Mouse (Mus musculus) hindbrain, embryonic 15.5 days (tissue): ENCODE data around the gene Glt8d2. TPM values are rescaled to one million over a fixed set of nuclear protein-coding genes. Genes with fewer than 3 reads are reported as not detected.

Experiments
- ATAC-seq: fragments of 200-750 bp; cut with Nextera tagmentation; 2 replicates; pipeline ENCODE4 v1.8.0; 2017; ENCODE audit warnings: low read depth, moderate number of reproducible peaks, moderate TSS enrichment; ENCODE audit not compliant: low FRiP score
- H3K27ac ChIP-seq: fragments of 300-500 bp; sonication (generic); replicated peaks from 2 replicates; pipeline ENCODE4 v1.5.1; 2015; ENCODE audit warnings: mild to moderate bottlenecking, inconsistent platforms
- H3K27me3 ChIP-seq: fragments of 300-500 bp; sonication (generic); 2 replicates; pipeline ENCODE4 v1.6.1; 2015; ENCODE audit warnings: control low read depth, inconsistent platforms
- H3K36me3 ChIP-seq: fragments of 300-500 bp; sonication (generic); 2 replicates; pipeline ENCODE4 v1.6.1; 2015; ENCODE audit warnings: control low read depth, inconsistent platforms
- H3K4me1 ChIP-seq: fragments of 300-500 bp; sonication (generic); replicated peaks from 2 replicates; pipeline ENCODE4 v1.6.1; 2015; ENCODE audit warnings: control low read depth, inconsistent platforms
- H3K4me2 ChIP-seq: fragments of 300-500 bp; sonication (generic); 2 replicates; pipeline ENCODE4 v1.6.1; 2015; ENCODE audit warnings: moderate library complexity, mild to moderate bottlenecking, inconsistent platforms
- H3K4me3 ChIP-seq: fragments of 300-500 bp; sonication (generic); 2 replicates; pipeline ENCODE4 v1.5.1; 2015; ENCODE audit warnings: mild to moderate bottlenecking, inconsistent platforms
- H3K9ac ChIP-seq: fragments of 300-500 bp; sonication (generic); 2 replicates; pipeline ENCODE4 v1.6.1; 2015; ENCODE audit warnings: inconsistent platforms
- H3K9me3 ChIP-seq: fragments of 300-500 bp; sonication (generic); 2 replicates; pipeline ENCODE4 v1.6.1; 2016; ENCODE audit warnings: control low read depth, inconsistent platforms
- WGBS: fragments of 180-500 bp; shearing (Covaris S2); methylation state at CpG from one replicate; pipeline ENCODE4 v1.1.7; 2015; 5-methylcytosine and 5-hydroxymethylcytosine counted together
- polyA plus RNA-seq: library from polyadenylated mRNA; unstranded; fragments of >200 nt; fragmentation: Nextera tagmentation; extraction: Ambion mirVana; gene quantifications from 2 replicates; pipeline ENCODE4 v1.2.1, GENCODE M21; 2015

The Glt8d2 gene
- 1.5 TPM in 2 replicates for polyA plus RNA-seq

GRCm38 (mm10) chr10:82690494-82690893, at the start of gene Glt8d2:
Glt8d2 (minus strand) TSS chr10:82690650.
- ATAC-seq: no peak
- no peaks in the 10 kb centered on the region for H3K9me3 ChIP-seq
- no peaks in the 10 kb centered on the region for H3K27me3 ChIP-seq
- H3K4me2 ChIP-seq: peak within 1 kb of the TSS; percentile 50
- peak within 1 kb of the TSS; percentile 11 for H3K4me3 ChIP-seq
- H3K36me3 ChIP-seq: no peaks in the 10 kb centered on the region
- WGBS: 13% methylated on average over 14 of the region's 14 CpGs
- no peaks in the 10 kb centered on the region; the same call in 1 of the 2 replicates for H3K4me1 ChIP-seq
- H3K27ac ChIP-seq: no peak within 1 kb of the TSS
- H3K9ac ChIP-seq: peak within 1 kb of the TSS; percentile 8; the same call in 1 of the 2 replicates

DNA sequence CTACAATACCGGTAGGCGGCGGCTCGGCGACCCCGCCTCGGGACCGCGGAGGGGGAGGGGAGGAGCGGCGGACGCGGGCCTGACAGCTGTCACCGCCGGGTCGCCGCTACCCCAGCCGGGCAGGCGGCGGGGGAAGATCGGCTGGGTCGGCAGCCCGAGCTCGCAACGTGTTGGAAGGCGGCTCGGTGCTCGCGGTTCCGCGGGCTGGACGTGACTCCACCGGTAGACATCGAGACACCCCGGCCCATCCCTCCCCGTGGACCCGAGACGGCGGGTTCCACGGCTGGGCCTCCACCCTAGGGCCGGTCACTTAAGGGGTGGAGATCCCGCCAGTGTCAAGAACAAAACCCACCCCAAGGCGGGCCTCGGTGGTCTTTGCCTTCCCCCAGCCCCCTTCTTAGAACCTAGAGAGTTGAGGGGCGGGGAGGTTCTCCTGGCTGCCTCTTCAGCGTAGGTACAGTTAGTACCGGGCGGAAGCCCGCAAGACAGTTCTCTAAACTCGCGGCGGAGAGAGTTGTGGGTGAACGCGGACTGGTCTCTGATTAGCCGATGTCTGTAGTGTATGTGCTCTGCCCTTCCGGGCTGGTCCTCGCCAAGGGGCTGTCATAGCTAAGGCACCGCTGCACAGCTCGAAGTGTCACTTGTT, 9.0 kb upstream of the Glt8d2 start:
- WGBS: under 1% methylated on average over 55 of the region's 59 CpGs
- Histone ChIP-seq H3K27me3 (no peaks in the 10 kb centered on the region), H3K27ac (peak overlapping the region; percentile 88), H3K4me2 (peak overlapping the region; percentile 94), H3K9me3 (no peaks in the 10 kb centered on the region), H3K4me1 (peaks cover 19% of the 10 kb centered on the region), H3K9ac (peak overlapping the region; percentile 65), H3K4me3 (peak overlapping the region; percentile 62), H3K36me3 (peaks cover 13% of the 10 kb centered on the region)
- peak; percentile 81 for ATAC-seq

GRCm38 (mm10) chr10:82698712-82699261, 8.3 kb upstream of the Glt8d2 start:
- Histone ChIP-seq H3K9me3 (no peaks in the 10 kb centered on the region), H3K36me3 (peaks cover 9% of the 10 kb centered on the region), H3K9ac (peak overlapping the region; percentile 65), H3K4me2 (peak overlapping the region; percentile 94), H3K4me3 (peak overlapping the region; percentile 62), H3K27ac (peak overlapping the region; percentile 88), H3K27me3 (no peaks in the 10 kb centered on the region), H3K4me1 (peaks cover 19% of the 10 kb centered on the region)
- peak; percentile 95 for ATAC-seq
- 1% methylated on average over 41 of the region's 42 CpGs for WGBS

DNA sequence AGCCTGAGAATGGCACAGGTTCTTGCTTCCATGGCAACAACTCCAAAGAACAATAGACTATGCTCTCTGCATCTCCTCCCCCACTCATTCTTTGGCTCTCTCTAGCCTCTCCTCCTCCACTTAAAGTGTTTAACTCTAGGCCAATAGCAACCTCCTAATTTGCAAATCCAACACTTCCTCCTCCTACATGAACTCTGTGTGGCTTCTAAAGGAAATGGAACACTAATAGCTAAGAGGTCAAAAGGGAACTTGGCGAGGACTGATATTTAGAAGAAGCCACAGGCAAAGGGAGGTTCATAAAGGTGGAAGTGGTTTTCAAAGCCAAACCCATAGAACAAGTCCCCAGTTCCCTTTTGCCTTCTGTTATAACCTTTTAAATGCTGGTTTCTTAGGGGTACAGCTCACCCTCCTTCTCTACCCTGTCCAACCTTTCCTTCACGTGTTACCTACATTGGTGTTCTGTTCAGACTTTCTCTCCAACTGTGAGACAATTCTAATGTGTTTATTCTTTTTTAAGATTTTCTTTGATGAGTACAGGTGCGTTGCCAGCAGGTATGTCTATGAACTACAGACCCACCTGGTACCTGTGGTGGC, 7.0 kb upstream of the Glt8d2 start:
- Histone ChIP-seq H3K4me3 (no peak overlapping the region), H3K4me1 (peaks cover 19% of the 10 kb centered on the region), H3K4me2 (no peak overlapping the region), H3K9ac (no peak overlapping the region), H3K9me3 (no peaks in the 10 kb centered on the region), H3K36me3 (peaks cover 9% of the 10 kb centered on the region), H3K27ac (no peak overlapping the region), H3K27me3 (no peaks in the 10 kb centered on the region)
- 85% methylated on average over 3 of the region's 3 CpGs for WGBS
- no peak for ATAC-seq

DNA sequence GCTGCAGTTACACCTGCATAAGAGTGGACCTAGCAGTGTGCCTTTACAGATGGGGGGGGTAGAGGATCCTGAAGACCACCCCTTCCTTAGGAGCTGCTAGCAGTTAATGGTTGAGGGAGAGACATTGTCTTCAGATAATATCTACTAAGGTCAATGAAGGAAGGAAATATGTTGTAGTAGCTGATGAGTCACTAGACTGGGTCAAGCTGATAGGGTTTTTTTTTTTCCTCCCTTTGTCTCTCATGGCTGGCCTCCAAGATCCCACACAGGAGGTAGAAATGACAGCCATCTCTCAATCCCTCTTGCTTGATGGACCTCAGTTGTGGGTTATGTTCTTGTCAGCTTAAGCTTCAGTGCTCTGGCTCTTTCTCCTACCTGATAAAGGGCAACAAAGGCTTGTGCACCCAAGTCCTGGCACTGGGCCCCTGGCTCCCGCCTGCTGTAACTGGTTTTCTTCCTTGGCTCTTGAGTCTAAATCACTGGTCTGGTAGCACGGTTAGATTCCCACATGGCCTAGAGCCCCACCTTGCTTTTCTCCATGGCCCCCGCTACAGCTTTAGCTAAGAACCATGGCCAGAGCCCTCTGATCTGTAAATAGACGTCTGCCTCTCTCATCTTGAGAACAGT, 6.1 kb upstream of the Glt8d2 start:
- Histone ChIP-seq H3K27ac (no peak overlapping the region), H3K9ac (no peak overlapping the region), H3K4me1 (peaks cover 19% of the 10 kb centered on the region), H3K4me2 (no peak overlapping the region), H3K36me3 (peaks cover 4% of the 10 kb centered on the region; the same call in 1 of the 2 replicates), H3K9me3 (no peaks in the 10 kb centered on the region), H3K4me3 (no peak overlapping the region), H3K27me3 (no peaks in the 10 kb centered on the region)
- 74% methylated on average over 4 of the region's 4 CpGs for WGBS
- ATAC-seq: no peak

DNA sequence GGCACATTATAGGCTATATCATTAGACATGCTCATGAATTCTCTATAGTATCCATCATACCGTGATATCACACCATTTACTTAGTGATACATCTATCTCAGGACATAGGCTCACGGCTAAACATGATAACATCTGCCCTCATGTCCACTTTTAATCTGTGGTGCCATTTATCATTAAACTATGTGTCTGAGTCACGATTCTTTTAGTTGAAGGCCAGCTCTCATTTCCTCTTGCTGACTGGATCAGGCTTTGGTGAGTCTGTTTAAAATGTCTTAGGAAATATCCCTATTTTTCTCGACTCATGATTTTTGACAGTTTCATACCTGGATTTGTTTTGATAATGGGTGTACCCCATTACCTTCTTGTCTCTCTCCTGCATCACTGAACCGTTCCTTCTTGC, 5.5 kb upstream of the Glt8d2 start, which contains the start of gene Hcfc2:
Hcfc2 (plus strand) TSS at position 205 of the 400 bp plus-strand sequence.
- Histone ChIP-seq H3K4me2 (no peak within 1 kb of the TSS), H3K27ac (no peak within 1 kb of the TSS), H3K36me3 (no peaks in the 10 kb centered on the region), H3K4me1 (peaks cover 17% of the 10 kb centered on the region), H3K4me3 (no peak within 1 kb of the TSS), H3K9ac (no peak within 1 kb of the TSS), H3K27me3 (no peaks in the 10 kb centered on the region), H3K9me3 (no peaks in the 10 kb centered on the region)
- no peak for ATAC-seq
- 83% methylated on average over 5 of the region's 5 CpGs for WGBS

GRCm38 (mm10) chr10:82689681-82690211, 704 bp downstream of the Glt8d2 start:
- Histone ChIP-seq H3K27me3 (no peaks in the 10 kb centered on the region), H3K27ac (no peak overlapping the region), H3K9ac (no peak overlapping the region), H3K4me2 (no peak overlapping the region), H3K9me3 (no peaks in the 10 kb centered on the region), H3K36me3 (no peaks in the 10 kb centered on the region), H3K4me1 (no peaks in the 10 kb centered on the region; the same call in 1 of the 2 replicates), H3K4me3 (no peak overlapping the region)
- no peak for ATAC-seq
- WGBS: 81% methylated on average over 7 of the region's 7 CpGs

DNA sequence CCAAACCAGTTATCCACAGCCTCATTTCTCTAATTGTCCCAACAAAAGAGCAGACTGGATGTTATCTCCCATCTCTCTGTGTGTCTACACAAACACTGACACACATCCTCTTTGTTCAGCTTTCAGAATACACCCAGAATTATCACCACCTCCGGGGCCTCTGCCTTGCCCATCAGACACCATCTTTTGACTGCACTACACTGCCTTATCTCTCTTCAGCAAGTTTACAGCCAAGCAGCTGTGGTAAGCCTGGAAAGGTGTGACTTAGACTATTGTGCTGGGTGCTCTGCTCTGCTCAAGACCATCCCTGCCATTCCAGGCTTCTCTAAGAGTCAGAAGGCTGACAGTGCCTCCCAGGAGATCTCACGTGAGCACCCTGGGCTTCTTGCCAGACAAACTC, 5.0 kb downstream of the Glt8d2 start:
- 87% methylated on average over 2 of the region's 2 CpGs for WGBS
- no peaks in the 10 kb centered on the region for H3K27me3 ChIP-seq
- H3K9me3 ChIP-seq: no peaks in the 10 kb centered on the region
- H3K9ac ChIP-seq: no peak overlapping the region
- no peak overlapping the region for H3K27ac ChIP-seq
- H3K4me2 ChIP-seq: no peak overlapping the region
- H3K4me1 ChIP-seq: no peaks in the 10 kb centered on the region; the same call in 1 of the 2 replicates
- ATAC-seq: no peak
- no peak overlapping the region for H3K4me3 ChIP-seq
- no peaks in the 10 kb centered on the region for H3K36me3 ChIP-seq

GRCm38 (mm10) chr10:82681639-82682038, 8.8 kb downstream of the Glt8d2 start:
- Histone ChIP-seq H3K9ac (no peak overlapping the region), H3K27me3 (no peaks in the 10 kb centered on the region), H3K36me3 (no peaks in the 10 kb centered on the region), H3K4me2 (no peak overlapping the region), H3K27ac (no peak overlapping the region), H3K4me3 (no peak overlapping the region), H3K4me1 (no peaks in the 10 kb centered on the region), H3K9me3 (no peaks in the 10 kb centered on the region)
- 82% methylated on average over 7 of the region's 7 CpGs for WGBS
- no peak for ATAC-seq

GRCm38 (mm10) chr10:82680769-82681168, 9.7 kb downstream of the Glt8d2 start:
- Histone ChIP-seq H3K27me3 (no peaks in the 10 kb centered on the region), H3K9ac (no peak overlapping the region), H3K4me3 (no peak overlapping the region), H3K9me3 (no peaks in the 10 kb centered on the region), H3K27ac (no peak overlapping the region), H3K4me2 (no peak overlapping the region), H3K36me3 (no peaks in the 10 kb centered on the region), H3K4me1 (no peaks in the 10 kb centered on the region)
- no peak for ATAC-seq
- 92% methylated on average over 5 of the region's 5 CpGs for WGBS

GRCm38 (mm10) chr10:82676949-82677348, 13.5 kb downstream of the Glt8d2 start:
- ATAC-seq: 0 out of 2 replicates have a peak, but pooled peaks have one; percentile 15
- H3K4me1 ChIP-seq: no peaks in the 10 kb centered on the region
- WGBS: 77% methylated on average over 6 of the region's 6 CpGs
- no peaks in the 10 kb centered on the region for H3K27me3 ChIP-seq
- H3K36me3 ChIP-seq: no peaks in the 10 kb centered on the region
- H3K27ac ChIP-seq: no peak overlapping the region
- H3K4me2 ChIP-seq: no peak overlapping the region
- H3K9ac ChIP-seq: no peak overlapping the region
- H3K4me3 ChIP-seq: no peak overlapping the region
- no peaks in the 10 kb centered on the region for H3K9me3 ChIP-seq

GRCm38 (mm10) chr10:82670205-82670604, 20.2 kb downstream of the Glt8d2 start:
- Histone ChIP-seq H3K27ac (no peak overlapping the region), H3K4me2 (no peak overlapping the region), H3K9me3 (no peaks in the 10 kb centered on the region), H3K36me3 (no peaks in the 10 kb centered on the region), H3K27me3 (no peaks in the 10 kb centered on the region), H3K4me3 (no peak overlapping the region), H3K4me1 (peaks cover 4% of the 10 kb centered on the region), H3K9ac (no peak overlapping the region)
- 62% methylated on average over 6 of the region's 6 CpGs for WGBS
- no peak for ATAC-seq
